Mouse (Mus musculus): ENCODE data around the gene Khdrbs2.

DNA sequence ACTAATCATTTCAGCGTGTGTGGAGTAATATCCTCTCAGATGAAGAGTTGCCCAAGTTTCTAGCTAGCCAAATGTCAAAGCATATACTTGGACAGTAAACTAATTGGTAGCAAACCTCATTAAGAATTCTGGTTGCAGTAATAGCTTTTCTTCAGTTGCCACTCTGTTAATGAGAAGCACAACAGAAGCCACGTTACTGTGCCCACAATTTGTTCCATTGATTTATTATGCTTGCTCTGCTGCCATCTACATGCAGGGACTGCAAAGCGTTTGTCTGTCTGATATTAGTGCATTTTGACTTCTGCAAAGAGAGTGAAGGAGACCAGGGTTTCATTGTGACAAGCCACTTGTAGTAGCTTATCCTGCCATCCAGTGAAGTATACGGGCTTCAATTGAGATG, 381.4 kb downstream of the Khdrbs2 start:
- TF ChIP-seq POLR2A (IDR thresholded peaks at IDR 0.05; ENCODE audit: borderline replicate concordance, low read depth, low read length), result no peak
- no peak for TF ChIP-seq CTCF (IDR thresholded peaks at IDR 0.05; ENCODE audit: low read depth, low read length)
